Mouse (Mus musculus) megakaryocyte progenitor cell, adult 5-6 weeks (primary cell): Measurements from ENCODE around the gene Oaz1. TPM values are rescaled to one million over a fixed set of nuclear protein-coding genes. Genes with fewer than 3 reads are reported as not detected.

ENCODE experiments used
- total RNA-seq, 2 experiments: library from RNA; stranded (forward) in 1 of 2; stranded (reverse) in 1 of 2; fragments of 157-497, 149-512 nt in 1 of 2; fragments of 200-1000 nt in 1 of 2; gene quantifications; 2 replicates each; pipeline versions ENCODE4 v1.2.3 to v1.2.4; 2015 to 2017

Oaz1 gene
- total RNA-seq, 2 experiments from 2014 or later, result 291 to 1,276 TPM

Other genes starting within 250 kb of the Oaz1 start
- 5.3 and 5.4 TPM in 2 replicates for gene Klf16, start 249.3 kb upstream of the Oaz1 start, total RNA-seq (2015)
- gene Klf16, start 249.3 kb upstream of the Oaz1 start, total RNA-seq (2017), result 4.3 and 6.0 TPM in 2 replicates
- gene Abhd17a, start 236.3 kb upstream of the Oaz1 start, total RNA-seq (2015), result 59.7 and 79.8 TPM in 2 replicates
- 20.5 and 29.4 TPM in 2 replicates for gene Abhd17a, start 236.3 kb upstream of the Oaz1 start, total RNA-seq (2017)
- 25.9 and 27.2 TPM in 2 replicates for gene Scamp4, start 223.8 kb upstream of the Oaz1 start, total RNA-seq (2015)
- 11.2 and 15.9 TPM in 2 replicates for gene Scamp4, start 223.8 kb upstream of the Oaz1 start, total RNA-seq (2017)
- 0.57 and 0.81 TPM in 2 replicates for gene Adat3, start 223.8 kb upstream of the Oaz1 start, total RNA-seq (2015)
- 0.08 TPM in 1 of 2 replicates, not detected in the other for gene Adat3, start 223.8 kb upstream of the Oaz1 start, total RNA-seq (2017)
- 0.17 and 0.57 TPM in 2 replicates for gene Gm49322, start 220.6 kb upstream of the Oaz1 start, total RNA-seq (2015)
- 0.61 TPM in 1 of 2 replicates, not detected in the other for gene Gm49322, start 220.6 kb upstream of the Oaz1 start, total RNA-seq (2017)
- gene Csnk1g2, start 203.8 kb upstream of the Oaz1 start, total RNA-seq (2015), result 39.1 and 43.1 TPM in 2 replicates
- 127 and 171 TPM in 2 replicates for gene Csnk1g2, start 203.8 kb upstream of the Oaz1 start, total RNA-seq (2017)
- gene Btbd2, start 169.6 kb upstream of the Oaz1 start, total RNA-seq (2015), result 10.5 and 13.2 TPM in 2 replicates
- 19.9 and 25.7 TPM in 2 replicates for gene Btbd2, start 169.6 kb upstream of the Oaz1 start, total RNA-seq (2017)
- 40.1 and 46.2 TPM in 2 replicates for gene Mknk2, start 148.5 kb upstream of the Oaz1 start, total RNA-seq (2015)
- 32.8 and 44.4 TPM in 2 replicates for gene Mknk2, start 148.5 kb upstream of the Oaz1 start, total RNA-seq (2017)
- 26.4 and 31.9 TPM in 2 replicates for gene Mob3a, start 124.7 kb upstream of the Oaz1 start, total RNA-seq (2015)
- gene Mob3a, start 124.7 kb upstream of the Oaz1 start, total RNA-seq (2017), result 34.9 and 39.0 TPM in 2 replicates
- gene Izumo4, start 124.5 kb upstream of the Oaz1 start, total RNA-seq (2015), result 7.0 and 13.6 TPM in 2 replicates
- gene Izumo4, start 124.5 kb upstream of the Oaz1 start, total RNA-seq (2017), result 1.7 and 4.3 TPM in 2 replicates
- gene Ap3d1, start 84.4 kb upstream of the Oaz1 start, total RNA-seq (2015), result 31.5 and 40.3 TPM in 2 replicates
- gene Ap3d1, start 84.4 kb upstream of the Oaz1 start, total RNA-seq (2017), result 34.7 and 48.7 TPM in 2 replicates
- gene Dot1l, start 71.5 kb upstream of the Oaz1 start, total RNA-seq (2015), result 29.2 and 34.8 TPM in 2 replicates
- gene Dot1l, start 71.5 kb upstream of the Oaz1 start, total RNA-seq (2017), result 9.0 and 9.7 TPM in 2 replicates
- 74.9 and 78.4 TPM in 2 replicates for gene Sf3a2, start 28.5 kb upstream of the Oaz1 start, total RNA-seq (2015)
- gene Sf3a2, start 28.5 kb upstream of the Oaz1 start, total RNA-seq (2017), result 11.5 and 19.0 TPM in 2 replicates
- gene Plekhj1, start 28.0 kb upstream of the Oaz1 start, total RNA-seq (2015), result 64.8 and 78.7 TPM in 2 replicates
- gene Plekhj1, start 28.0 kb upstream of the Oaz1 start, total RNA-seq (2017), result 32.6 and 43.9 TPM in 2 replicates
- not detected in 2 replicates for gene Amh, start 21.4 kb upstream of the Oaz1 start, total RNA-seq (2015)
- 0.14 TPM in 1 of 2 replicates, not detected in the other for gene Amh, start 21.4 kb upstream of the Oaz1 start, total RNA-seq (2017)
- gene Jsrp1, start 13.2 kb upstream of the Oaz1 start, total RNA-seq (2015), result not detected in 2 replicates
- gene Jsrp1, start 13.2 kb upstream of the Oaz1 start, total RNA-seq (2017), result not detected in 2 replicates
- not detected in 2 replicates for gene Lingo3, start 17.4 kb downstream of the Oaz1 start, total RNA-seq (2015)
- not detected in 2 replicates for gene Lingo3, start 17.4 kb downstream of the Oaz1 start, total RNA-seq (2017)
- 125 and 137 TPM in 2 replicates for gene Lsm7, start 28.6 kb downstream of the Oaz1 start, total RNA-seq (2015)
- 307 and 354 TPM in 2 replicates for gene Lsm7, start 28.6 kb downstream of the Oaz1 start, total RNA-seq (2017)
- 17.7 and 18.2 TPM in 2 replicates for gene Sppl2b, start 28.6 kb downstream of the Oaz1 start, total RNA-seq (2015)
- 29.4 and 39.4 TPM in 2 replicates for gene Sppl2b, start 28.6 kb downstream of the Oaz1 start, total RNA-seq (2017)
- gene Tmprss9, start 45.2 kb downstream of the Oaz1 start, total RNA-seq (2015), result not detected in 2 replicates
- not detected in 2 replicates for gene Tmprss9, start 45.2 kb downstream of the Oaz1 start, total RNA-seq (2017)
- gene Timm13, start 74.3 kb downstream of the Oaz1 start, total RNA-seq (2015), result 132 and 150 TPM in 2 replicates
- gene Timm13, start 74.3 kb downstream of the Oaz1 start, total RNA-seq (2017), result 55.3 and 100 TPM in 2 replicates
- 11.7 and 13.9 TPM in 2 replicates for gene Lmnb2, start 91.6 kb downstream of the Oaz1 start, total RNA-seq (2015)
- gene Lmnb2, start 91.6 kb downstream of the Oaz1 start, total RNA-seq (2017), result 49.3 and 56.9 TPM in 2 replicates
- gene Gadd45b, start 103.4 kb downstream of the Oaz1 start, total RNA-seq (2015), result 18.7 and 20.7 TPM in 2 replicates
- 17.6 and 17.9 TPM in 2 replicates for gene Gadd45b, start 103.4 kb downstream of the Oaz1 start, total RNA-seq (2017)
- gene Gng7, start 188.3 kb downstream of the Oaz1 start, total RNA-seq (2015), result 0.44 and 0.57 TPM in 2 replicates
- 0.83 and 1.2 TPM in 2 replicates for gene Gng7, start 188.3 kb downstream of the Oaz1 start, total RNA-seq (2017)
- not detected in 2 replicates for gene Diras1, start 199.0 kb downstream of the Oaz1 start, total RNA-seq (2015)
- gene Diras1, start 199.0 kb downstream of the Oaz1 start, total RNA-seq (2017), result not detected in 2 replicates
- 1.9 and 2.3 TPM in 2 replicates for gene Slc39a3, start 210.8 kb downstream of the Oaz1 start, total RNA-seq (2015)
- gene Slc39a3, start 210.8 kb downstream of the Oaz1 start, total RNA-seq (2017), result 4.2 and 5.0 TPM in 2 replicates
- 27.0 and 37.6 TPM in 2 replicates for gene Sgta, start 233.5 kb downstream of the Oaz1 start, total RNA-seq (2015)
- 31.1 and 31.7 TPM in 2 replicates for gene Sgta, start 233.5 kb downstream of the Oaz1 start, total RNA-seq (2017)
- gene Thop1, start 243.4 kb downstream of the Oaz1 start, total RNA-seq (2015), result 12.7 and 15.6 TPM in 2 replicates
- gene Thop1, start 243.4 kb downstream of the Oaz1 start, total RNA-seq (2017), result 28.0 and 28.7 TPM in 2 replicates